Mouse (Mus musculus) retina, embryonic 14.5 days (tissue): ENCODE data around the gene Aox2.
"Not testable (repeated sequence)": the region's sequence is repeated elsewhere in the genome, so short reads cannot be mapped to it uniquely, and the experiment has no call there.

ENCODE experiments used
- DNase-seq: peaks from one replicate; pipeline ENCODE4 v3.0.0-alpha.2; 2015; ENCODE audit warnings: low spot score

Aox2 gene

DNA sequence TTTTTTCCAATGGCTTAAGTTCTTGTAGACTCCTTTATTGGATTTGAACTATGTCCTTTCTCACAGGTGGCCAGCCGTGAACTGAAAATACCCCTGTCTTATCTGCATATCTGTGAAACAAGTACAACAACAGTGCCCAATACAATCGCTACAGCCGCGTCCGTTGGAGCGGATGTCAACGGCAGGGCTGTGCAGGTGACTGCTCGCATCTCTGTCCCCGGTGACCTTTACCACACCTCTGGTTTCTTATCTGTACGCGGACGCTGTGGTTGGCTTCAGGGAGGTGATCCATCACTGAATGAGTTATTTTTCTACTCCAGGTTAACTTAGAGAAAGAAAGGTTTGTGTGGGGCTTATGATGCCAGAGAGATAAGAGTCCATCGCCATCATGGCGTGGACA lies 68.0 kb downstream of the Aox2 start:
- no peak for DNase-seq

DNA sequence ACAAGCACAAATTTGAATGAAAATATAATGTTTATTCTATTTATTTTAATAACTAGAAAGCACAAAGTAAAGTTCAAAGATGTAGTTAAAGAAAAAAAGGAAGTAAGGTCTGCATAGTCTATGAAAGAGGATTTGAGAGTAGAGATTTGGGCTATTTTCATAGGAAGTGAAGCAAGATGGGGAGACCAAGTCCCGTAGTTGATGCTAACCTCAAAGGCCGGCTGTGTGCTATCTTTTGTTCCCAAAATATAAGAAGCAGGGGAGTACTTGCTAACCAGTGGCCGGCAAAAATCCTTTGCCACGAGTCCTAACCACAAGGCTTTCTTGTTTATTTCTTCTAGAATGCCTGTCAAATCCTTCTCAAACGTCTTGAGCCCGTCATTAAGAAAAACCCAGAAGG lies 70.6 kb downstream of the Aox2 start:
- DNase-seq, result no peak

DNA sequence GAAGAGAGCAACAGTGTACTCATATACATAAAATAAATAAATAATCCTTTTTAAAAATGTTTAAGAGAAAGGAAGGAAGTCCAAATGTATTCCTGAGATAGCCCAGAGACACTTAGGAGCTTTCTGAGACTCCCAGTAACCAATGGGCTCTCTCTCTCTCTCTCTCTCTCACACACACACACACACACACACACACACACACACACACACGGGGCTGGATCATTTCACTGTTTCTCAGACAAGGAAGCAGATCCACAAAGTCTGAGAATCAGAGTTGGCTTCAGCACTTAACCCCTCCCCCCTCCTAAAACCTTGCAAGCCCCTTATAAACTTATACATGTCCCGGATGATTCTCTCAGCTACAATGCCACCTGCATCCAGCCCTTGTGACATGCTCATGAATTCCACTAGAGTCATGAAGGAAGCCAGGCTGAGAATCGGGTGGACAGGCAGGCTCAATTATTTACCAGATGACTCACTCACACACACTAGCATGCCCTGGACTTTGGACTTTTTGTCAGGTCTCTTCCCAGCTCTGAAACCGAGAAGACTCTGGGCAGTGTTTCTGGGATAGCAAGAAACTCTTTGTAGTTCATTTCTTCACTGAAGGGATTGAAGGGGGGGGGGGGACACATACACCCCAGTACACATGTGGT lies 75.2 kb downstream of the Aox2 start:
- no peak for DNase-seq

DNA sequence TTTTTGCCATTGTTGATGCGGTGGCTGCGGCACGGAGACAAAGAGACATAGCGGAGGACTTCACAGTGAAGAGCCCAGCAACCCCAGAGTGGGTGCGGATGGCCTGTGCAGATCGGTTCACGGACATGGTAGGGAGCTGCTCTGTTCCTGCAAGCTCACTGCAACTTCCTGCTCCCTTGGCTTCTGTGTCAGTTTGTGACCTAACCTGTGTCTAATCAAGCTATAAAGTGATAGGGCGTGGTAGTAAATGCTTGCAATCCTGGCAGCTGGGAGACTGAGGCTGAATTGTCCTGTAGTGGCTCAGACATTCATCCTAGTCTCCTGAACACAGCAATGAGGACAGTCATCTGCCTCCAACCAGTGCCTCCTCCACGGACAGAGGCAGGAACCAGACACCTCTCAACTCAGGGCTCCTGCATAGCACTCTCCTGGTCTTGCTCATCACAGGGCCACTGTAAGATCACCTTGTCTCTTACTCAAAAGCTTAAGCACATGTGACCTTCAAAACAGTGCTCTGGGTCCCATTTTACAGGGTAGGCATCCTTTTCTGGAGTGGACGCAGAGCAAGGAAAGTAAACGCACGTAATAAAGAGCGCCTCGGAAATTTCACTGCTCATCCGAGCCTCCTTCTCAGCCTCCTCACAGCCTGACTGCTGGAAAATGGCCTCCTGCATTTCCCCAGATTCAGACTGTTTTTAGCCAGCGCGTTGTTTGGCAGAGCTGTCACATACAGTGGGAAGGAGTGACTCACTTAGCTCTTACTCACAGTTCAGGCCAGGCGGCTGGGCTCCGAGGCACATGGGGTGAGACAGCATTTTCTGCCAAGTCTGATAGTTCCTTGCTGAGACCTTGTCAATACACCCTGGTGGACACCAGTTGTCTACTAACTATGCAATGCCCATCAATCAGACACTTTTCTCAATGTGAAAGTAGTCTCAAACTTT lies 81.1 kb downstream of the Aox2 start:
- DNase-seq, result no peak

GRCm38 (mm10) chr1:58362296-58362695 lies 84.2 kb downstream of the Aox2 start:
- no peak for DNase-seq

- no peak for DNase-seq
Observed at GRCm38 (mm10) chr1:58364551-58364950, 86.4 kb downstream of the Aox2 start.

GRCm38 (mm10) chr1:58365829-58366228 lies 87.7 kb downstream of the Aox2 start:
- DNase-seq, result no peak

- no peak for DNase-seq
Observed at GRCm38 (mm10) chr1:58366737-58367471, 88.8 kb downstream of the Aox2 start.

DNA sequence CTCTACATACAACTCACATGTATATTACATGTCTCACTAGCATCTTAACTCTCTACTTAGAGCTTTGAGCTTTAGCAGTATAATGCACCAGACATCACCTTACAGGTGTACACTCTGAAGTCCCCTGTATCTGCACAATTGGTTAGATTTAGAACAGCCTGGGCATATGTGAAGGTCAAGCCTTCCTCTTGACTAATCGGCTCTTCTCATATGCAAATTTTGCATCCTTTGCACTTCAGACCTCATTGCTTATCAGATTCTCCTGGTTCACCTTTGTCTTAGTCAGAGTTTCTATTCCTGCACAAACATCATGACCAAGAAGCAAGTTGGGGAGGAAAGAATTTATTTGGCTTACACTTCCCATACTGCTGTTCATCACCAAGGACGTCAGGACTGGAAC lies 91.6 kb downstream of the Aox2 start:
- no peak for DNase-seq

- DNase-seq, result not testable (repeated sequence)
Observed at GRCm38 (mm10) chr1:58374266-58374665, 96.1 kb downstream of the Aox2 start.

DNA sequence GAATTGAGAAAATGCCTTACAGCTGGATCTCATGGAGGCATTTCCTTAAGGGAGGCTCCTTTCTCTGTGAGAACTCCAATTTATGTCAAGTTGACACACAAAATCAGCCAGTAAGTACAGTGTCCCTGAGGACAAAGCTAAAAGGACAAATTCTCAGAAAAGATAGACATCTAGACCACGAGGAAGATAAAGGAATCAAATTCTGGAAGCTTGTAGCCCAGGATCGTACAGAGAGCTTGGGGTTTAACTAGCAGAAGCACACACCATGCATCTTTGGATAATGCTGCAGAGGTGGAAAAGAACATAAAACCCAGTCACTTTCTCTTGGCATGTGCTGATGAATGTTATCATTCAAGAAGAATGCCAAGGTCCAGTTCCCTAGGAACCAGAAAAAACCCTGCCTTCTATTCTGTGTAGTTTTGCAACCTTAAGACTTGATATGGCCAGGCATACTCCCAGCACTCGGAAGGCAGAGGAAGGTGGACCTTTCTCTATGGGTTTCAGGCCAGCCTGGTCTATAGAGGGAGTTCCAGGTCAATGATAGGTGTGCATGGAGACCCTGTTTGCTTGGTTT lies 97.5 kb downstream of the Aox2 start:
- no peak for DNase-seq

GRCm38 (mm10) chr1:58382586-58383281 lies 104.6 kb downstream of the Aox2 start:
- DNase-seq, result no peak

DNA sequence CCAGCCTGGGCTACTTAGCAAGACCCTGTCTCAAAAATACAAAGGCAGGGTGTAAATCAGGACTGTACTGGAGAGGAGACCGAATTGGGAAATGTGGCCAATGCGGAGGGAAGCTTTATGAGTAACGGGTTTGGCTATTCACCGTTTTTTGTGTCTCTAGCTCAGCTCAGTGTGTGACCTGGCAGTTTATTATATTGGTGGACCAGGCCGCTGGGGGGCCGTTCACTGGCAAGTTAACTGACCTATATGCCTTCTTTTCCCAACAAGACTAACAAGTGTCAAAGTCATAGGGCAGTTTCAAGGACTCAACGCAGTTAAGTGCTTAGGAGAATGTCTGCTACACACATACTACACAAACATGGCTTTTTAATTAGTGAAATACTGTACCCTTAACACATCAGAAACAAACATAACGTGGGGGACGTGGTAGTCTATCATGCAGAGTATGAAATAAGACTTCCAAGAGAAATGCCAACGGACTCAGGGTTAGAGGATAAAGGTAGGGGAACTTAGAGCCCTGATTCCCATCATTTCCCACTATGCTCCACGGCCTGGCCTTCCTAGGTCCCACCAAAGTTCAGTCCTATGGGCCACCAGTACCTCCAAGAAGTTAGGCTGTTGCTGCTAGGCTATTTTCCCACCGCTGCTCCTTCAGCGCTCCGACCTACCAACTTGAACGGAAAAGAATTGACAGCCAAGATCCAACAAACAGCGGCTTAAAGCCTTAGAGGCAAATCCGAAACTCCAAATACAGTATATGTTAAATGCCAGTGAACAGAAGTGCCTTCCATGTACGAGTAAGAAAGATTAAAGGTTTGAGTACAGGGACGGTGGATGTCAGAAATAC lies 113.5 kb downstream of the Aox2 start:
- no peak for DNase-seq

DNA sequence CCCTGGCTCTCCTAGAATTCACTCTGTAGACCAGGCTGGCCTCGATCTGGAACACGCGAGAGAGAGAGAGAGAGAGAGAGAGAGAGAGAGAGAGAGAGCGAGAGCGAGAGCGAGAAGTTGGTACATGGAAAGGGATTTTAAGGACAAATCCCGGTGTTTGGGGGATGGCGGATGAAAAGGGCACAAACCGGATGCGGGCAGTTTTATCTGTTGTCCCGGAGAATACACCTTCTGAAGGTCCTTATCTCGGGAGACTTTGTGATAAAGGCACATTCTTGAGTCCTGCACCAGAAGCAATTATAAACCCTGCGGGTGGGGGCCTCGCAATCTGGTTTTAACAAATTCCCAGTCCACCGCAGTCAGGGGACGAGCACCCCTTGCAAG lies 114.1 kb downstream of the Aox2 start:
- peak; percentile 53 for DNase-seq

GRCm38 (mm10) chr1:58392652-58393283 lies 114.6 kb downstream of the Aox2 start, which contains the start of gene Bzw1:
TSS of gene Bzw1 (plus strand) at chr1:58392898.
- DNase-seq, result peak; percentile 95

- peak; percentile 58 for DNase-seq
Observed at GRCm38 (mm10) chr1:58393284-58394195, 115.4 kb downstream of the Aox2 start.

GRCm38 (mm10) chr1:58395341-58395740 lies 117.2 kb downstream of the Aox2 start:
- DNase-seq, result no peak

DNA sequence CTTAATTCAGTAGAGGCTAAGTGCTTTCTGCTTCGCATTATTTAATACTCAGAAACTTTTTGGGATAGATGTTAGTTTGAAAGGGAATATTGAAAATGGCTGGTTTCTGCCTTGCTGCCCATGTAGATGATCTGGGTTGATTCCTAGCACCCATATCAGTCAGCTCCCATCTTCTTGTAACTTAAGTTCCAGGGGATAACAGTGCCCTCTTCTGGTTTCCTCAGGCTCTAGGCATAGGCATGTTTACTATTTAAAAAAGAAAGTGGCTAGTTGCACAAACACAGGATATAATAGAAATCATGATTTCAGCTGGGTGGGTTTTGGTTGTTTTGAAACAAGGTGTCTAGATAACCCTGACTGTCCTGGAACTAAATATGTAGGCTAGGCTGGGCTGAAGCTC lies 118.1 kb downstream of the Aox2 start:
- no peak for DNase-seq

DNA sequence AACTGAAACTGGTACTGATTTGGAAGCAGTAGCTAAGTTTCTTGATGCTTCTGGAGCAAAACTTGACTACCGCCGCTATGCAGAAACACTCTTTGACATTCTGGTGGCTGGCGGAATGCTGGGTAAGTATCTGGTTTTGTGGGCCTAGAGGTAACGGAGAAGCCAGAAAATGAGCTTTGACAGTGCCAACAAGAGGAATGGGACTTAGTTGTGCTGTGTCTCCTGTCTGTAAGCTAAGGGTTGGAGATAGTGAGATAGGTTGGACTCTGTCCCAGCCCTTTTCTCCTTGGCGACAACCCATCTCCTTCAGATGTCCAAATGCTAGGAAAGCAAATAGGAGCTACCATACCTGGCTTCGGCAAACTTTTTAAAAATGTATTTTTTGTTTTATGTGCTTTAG lies 119.6 kb downstream of the Aox2 start:
- DNase-seq, result no peak
